Mouse (Mus musculus) adrenal gland, postnatal 36 days (tissue): ENCODE measurements at regions not wholly inside any gene's neighbourhood (a gene's known extent, or its start where the extent isn't known, plus 50 kb on each side); places are given as distances from the start of the nearest gene placed in this dataset.
"Not testable (repeated sequence)": the region's sequence is repeated elsewhere in the genome, so short reads cannot be mapped to it uniquely, and the experiment has no call there.

Source experiments
- DNase-seq, 2 experiments: peaks; one replicate each; pipeline ENCODE4 v3.0.0; 2021; ENCODE audit warnings: mixed read lengths in 1 of 2

DNA sequence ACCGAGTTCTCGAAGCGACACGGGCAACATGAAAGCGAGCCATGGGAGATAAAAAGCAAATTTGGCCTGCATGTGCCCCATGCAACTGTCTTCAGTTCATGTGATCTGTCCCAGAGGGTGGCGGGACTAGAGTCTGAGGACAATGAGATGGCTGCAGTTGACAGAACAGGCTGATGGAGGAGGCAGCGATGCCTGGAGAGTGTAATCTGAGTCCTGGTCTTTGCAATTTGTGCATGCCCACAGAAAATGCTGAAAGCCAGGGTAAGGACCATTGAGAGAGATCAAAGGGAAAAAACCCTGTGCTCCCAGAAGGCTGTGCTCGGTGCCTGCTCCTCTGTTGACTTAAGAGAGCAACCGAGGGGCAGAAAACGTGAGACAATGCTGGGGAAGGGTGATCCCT, 624.8 kb upstream of the BB014433 start:
- DNase-seq = no peak

- no peak for DNase-seq
Measured at GRCm38 (mm10) chr8:15670298-15670697, 624.4 kb upstream of the BB014433 start.

- no peak for DNase-seq
Measured at GRCm38 (mm10) chr8:15669515-15669914, 623.6 kb upstream of the BB014433 start.

DNA sequence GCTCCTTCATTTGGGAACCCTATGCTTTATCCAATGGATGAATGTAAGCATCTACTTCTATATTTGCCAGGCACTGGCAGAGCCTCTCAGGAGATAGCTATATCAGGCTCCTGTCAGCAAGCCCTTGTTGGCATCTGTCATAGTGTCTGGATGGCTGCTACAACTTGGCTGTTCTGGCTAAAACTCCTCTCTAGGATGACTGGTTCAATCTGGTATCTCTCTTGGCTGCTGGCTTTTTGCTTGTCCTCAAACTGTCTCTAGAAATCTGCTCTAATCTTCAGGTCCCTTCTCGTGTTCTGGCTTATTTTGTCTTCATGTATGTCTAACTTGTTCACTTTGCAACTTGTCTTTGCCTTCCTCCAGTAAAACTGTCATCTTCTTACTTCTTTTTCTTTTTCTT, 614.7 kb upstream of the BB014433 start:
- DNase-seq = no peak

DNA sequence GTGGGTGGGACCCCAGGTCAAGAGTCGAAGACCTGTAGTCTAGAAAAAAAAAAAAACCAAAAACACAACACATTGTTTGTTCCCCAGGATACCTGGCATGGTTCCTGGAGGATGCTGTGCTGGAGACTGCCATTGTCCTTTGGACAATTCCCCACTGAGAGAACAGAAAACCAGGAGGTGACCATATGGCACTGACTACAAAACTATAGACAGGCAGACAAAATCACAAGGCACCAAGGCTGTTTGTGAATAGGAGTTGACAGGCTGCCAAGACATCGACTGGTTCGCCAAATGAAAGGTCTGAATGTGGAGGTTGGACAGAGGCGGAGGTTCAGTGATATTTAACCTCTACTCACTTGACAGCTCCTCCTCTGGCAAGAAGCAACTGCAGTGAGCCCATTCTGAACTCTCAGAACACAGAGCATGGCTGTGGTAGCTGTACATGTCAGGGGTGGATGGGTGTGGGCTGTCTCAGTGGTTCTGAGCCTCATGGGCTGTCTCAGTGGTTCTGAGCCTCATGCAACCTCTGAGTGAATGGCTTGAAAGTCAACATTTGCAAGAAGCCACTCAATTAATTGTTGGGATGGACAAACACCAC, 589.0 kb upstream of the BB014433 start:
- no peak for DNase-seq

- DNase-seq = no peak
Measured at GRCm38 (mm10) chr8:15628584-15628983, 582.7 kb upstream of the BB014433 start.

- not testable (repeated sequence) for DNase-seq
Measured at GRCm38 (mm10) chr8:15623602-15624392, 577.9 kb upstream of the BB014433 start.

DNA sequence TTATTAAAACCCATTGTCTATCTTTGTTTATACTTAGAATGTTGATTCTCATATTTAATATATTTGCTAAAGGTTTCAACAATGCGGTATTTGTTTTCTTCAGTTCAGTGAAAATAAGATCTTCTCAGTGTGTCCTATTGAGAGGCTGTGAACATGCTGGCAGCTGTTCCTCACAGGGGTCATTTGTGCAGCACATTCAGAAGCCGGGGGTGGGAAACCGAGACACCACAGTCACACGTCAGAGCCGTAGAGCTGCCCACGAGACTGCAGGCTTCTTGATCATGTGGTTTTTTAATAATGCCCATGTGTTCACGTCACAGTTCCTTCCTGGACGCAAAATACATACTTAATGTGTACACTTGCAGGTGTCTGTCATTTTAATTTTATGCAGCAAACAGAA, 564.3 kb upstream of the BB014433 start:
- DNase-seq = peak in 1 of 2 experiments; percentile 1

- DNase-seq = no peak
Measured at GRCm38 (mm10) chr8:15607598-15608215, 561.8 kb upstream of the BB014433 start.

DNA sequence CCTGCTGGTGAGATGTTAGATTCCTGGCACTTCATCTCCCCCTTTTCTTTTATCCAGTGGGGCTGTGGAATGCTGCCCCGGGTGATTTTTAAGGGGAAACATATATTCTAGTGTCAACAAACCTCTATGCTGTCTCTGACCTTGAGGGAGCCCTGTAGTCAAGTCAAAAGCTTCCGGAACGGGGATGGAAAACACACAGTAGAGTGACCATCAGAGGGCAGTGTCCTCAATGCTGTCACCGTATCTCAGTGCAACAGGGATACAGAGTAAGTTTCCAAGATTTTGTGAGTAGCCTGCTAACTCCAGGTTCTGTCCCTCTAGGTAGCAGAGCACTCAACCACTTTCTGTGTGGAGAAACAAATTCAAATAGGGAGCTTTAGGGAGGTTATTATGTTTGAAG, 555.7 kb upstream of the BB014433 start:
- peak; percentile 37 to 68 for DNase-seq

DNA sequence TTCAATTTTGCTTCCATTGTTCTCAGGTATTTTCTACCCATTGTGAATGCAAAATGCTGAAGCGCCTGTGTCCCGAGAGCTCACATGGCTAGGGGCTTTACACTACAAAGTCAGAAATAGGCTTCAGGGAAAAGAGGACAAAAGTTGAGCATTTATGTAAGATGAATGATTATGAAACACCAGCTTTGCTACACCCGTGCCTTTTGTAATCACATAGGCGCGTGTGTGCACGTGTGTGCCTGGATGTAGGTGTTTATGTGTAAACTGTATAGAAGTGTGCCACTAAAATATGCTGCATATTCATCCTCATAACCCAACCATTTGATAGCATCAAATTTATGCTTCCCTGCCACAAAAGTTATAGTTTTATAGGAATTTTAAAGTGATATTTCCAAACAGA, 547.2 kb upstream of the BB014433 start:
- no peak for DNase-seq

GRCm38 (mm10) chr8:15583782-15584181, 537.9 kb upstream of the BB014433 start:
- DNase-seq = no peak

DNA sequence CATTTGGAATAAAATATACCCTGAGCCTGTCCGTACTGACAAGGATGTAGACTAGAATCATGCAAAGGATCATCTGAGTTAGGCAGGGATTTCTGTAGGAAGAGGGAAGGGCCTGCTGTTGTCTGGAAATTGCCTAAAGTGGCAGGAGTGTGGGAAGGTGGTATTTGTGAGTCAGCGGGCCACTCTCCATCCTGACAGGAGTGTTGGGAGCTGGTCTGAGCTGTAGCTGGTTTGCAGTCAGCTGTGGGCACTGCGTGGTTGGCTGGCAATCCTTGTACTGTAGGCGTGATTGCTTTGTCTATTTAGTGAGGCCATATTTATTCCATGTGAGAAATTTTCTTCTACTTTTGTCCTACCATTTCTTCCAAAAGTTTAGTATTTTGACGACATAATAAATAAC, 524.2 kb upstream of the BB014433 start:
- DNase-seq = no peak

DNA sequence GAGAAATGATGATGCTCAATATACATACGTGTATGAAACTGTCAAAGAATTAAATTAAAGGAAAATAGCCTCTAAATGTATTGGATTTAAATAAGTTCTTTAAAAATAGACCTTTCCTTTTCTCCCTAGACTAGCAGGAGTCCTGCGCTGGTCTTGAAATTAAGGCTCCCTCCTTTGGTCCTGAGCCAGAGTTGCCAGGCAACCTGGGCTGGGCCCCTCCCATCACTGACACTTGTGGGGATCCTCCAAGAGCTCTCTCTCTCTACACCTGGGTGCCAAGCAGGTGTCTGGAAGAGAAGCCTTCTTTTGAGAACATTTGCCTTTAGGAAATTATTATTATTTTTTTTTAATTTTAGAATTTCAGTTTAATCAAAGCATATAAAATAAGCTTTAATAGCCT, 521.9 kb upstream of the BB014433 start:
- DNase-seq = no peak

DNA sequence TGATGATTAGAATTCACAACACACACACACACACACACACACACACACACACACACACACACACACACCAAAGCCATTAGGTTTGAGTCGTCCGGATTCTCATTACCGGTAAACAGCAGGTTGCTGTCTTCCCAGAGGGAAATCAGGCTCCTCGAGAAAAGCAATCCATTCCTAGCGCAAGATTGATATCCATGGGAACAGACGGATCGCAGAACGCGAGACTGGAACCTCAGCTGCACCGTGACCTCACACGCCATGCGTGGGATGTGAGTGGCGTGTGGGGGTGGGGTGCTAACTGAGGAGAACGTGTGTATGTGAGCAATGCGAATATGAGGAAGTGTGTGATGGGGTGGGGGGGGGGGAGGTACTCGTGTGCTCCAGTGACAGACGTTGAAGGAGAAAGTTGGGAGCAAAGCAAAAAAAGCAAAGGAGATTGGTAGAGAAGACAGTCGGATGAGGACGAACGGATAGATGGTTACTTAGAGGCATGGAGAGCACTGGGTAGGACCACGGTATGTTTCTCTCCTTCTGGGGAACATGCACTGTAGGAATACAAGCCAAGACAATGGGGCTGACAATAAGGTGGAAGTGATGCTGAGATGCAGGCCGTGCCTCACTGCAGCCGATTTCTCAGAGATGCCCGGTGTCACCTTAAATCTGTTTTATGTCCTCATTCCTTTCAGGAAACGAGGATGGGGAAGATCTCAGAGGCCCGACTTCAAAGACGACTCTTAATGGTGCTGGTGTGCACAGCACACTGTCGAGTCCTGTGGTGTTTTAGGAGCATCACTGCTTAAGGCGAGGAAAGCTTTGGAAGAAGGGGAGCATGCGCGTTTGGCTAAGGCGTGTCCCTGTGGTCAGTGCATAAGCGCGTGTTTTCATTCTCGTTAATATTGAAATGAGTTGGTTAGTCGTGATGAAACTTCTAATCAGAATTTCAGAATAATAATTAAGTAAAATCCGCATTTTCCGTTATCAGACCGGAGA, 516.7 kb upstream of the BB014433 start:
- no peak for DNase-seq

DNA sequence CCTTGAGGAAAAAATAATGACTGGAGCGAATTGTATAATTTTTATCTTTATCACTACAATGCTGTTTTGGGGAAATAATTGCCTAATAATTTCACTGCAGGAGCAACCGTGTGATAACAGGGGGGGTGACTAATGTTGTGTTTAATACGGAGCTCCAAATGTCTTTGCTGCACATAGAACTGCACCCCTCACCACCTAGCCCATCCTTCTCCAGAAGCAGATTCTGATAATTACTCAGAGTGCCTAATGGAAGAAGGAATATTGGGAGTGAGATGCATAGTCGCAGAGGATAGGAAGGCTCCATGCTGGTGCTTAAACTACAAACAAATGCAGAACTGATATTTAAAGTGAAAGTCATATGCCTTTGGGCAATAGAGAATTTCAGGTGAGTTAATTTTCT, 486.1 kb upstream of the BB014433 start:
- no peak for DNase-seq

DNA sequence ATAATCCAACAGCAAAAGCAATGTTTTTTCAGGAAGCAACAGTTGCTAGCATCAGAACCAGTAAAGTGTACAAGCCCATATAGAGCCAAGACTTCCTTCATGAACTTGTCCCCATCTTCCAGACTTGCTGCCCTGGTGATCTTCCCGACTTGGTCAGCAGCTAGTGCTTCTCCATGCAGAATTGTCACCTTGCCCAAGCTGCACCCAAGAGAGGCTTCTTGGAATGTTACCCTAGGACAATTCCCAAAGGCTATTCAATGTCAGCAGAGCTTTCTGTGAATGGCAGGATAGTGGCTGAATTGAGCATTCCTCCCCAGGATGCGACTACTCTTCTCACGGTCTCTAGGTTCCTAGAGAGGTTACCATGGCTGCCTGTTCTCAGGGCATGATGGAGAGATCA, 479.6 kb upstream of the BB014433 start:
- no peak for DNase-seq

GRCm38 (mm10) chr8:15519896-15520295, 474.0 kb upstream of the BB014433 start:
- not testable (repeated sequence) for DNase-seq

DNA sequence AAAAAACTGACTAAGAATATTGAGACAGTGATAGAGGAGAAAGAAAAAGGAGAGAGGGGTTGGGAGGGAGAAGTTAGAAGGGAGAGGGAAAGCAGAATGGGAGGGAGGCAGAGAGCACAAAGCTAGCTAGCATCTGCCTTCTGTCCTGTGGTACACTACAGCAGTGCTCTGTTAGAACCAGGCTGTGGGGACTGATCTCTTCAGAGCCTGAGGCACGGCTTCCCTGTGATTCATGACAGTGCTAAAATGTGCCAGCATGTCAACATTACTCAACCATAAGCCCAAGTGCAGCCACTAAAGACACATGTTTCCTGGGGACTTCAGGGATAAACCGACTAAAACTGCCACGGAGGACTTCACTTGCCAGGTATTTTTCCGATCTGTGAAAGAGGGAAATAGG, 455.1 kb upstream of the BB014433 start:
- DNase-seq = no peak

- DNase-seq = no peak
Measured at GRCm38 (mm10) chr8:15497566-15497965, 451.7 kb upstream of the BB014433 start.

DNA sequence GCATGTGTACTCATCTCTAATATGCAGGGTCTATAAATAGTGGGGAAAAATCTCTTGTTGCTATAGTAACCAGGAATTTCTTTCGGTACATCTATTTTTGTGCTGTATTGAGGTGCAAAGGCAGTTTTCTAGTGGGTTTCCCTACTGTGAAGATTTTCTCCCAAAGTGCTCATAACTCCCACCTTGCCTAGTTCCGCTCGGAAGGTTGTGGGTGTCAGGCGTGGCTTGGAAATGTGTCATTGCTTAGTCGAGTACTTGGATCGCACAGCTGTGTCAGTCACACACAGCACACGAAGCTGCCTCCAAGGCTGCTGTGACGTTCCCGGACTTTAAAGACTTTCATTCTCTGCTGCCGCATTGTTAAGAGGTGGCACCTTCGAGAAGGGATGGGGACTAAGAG, 450.4 kb upstream of the BB014433 start:
- DNase-seq = no peak

DNA sequence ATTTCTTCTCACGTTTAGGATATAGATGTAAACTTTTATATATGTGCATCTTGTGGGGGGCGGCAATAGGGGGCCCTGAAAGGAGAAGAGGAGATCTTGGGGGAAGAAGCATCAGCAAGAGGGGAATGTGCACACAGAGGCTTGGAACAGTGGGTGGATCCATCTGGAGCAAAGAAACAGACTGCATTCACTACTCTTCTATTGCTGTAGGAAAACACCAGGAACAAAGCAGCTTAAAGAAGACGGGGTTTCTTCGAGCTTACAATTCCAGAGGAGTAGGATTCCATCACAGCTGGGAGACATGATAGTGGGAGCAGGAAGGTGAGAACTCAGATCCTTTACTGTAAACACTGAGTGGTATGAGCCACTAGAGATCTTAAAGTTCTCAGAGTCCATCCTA, 444.9 kb upstream of the BB014433 start:
- no peak for DNase-seq
